Mouse (Mus musculus) gastrocnemius, postnatal 36 days (tissue): Measurements from ENCODE around the gene Bmp4. TPM values are rescaled to one million over a fixed set of nuclear protein-coding genes. Genes with fewer than 3 reads are reported as not detected.

ENCODE experiments used
- DNase-seq, 2 experiments: peaks; one replicate each; pipeline ENCODE4 v3.0.0; 2022
- intact Hi-C: fragments of 180-260 bp; cut with DNase I; formaldehyde crosslinking; loops from one replicate; pipeline ENCODE4 v1.15.1; 2025
- total RNA-seq, 2 experiments: library from RNA; stranded (reverse); gene quantifications; 2 replicates each; pipeline ENCODE4 v1.2.3; 2021

Bmp4 gene
- total RNA-seq, 2 experiments from 2014 or later, result 6.7 to 8.9 TPM

DNA sequence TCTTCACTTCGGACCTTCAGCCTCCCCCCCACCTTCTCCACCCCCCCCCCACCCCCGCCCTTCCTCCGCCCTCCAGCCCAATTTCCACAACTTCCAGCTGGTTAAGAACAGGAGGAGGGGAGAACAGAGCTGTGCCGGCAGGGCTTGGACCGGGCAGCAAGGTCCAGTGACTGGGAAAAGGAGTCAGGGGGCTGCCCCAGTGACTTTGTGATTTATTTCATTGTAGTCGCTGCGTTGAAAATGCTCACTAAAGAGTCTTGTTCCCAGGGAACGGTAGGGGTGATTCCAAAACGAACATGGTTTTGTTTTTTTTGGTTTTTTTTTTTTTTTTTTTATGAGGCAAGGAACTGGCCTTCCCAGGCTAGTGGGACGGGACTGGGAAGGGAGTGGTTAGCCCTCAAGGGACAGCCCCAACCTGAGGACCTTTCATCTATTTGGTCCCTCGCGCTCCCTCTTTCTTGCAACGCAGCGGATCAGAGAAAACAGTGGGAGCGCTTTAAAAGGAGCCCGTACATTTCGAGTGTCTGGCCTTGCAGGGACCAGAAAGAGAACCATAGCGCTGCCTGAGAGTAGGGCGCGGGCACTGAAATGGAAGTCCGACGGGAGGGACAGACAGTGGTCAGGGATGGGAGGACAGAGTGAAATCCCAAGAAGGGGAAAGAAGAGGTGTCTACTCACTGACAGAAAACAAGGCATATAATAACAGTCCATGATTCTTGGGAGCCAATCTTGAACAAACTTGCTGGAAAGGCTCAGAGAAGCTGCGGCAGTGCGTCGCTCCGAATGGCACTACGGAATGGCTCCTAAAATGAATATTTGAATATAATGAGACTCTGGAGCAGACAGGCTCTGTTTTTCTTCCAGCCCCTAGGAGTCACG lies 3.8 kb downstream of the Bmp4 start:
- DNase-seq, result no peak
- intact Hi-C loops, result loop anchor here (5.0 to 10.0 kb wide), 2 partner anchors 178 to 389 kb away; no protein-coding TSS in a partner anchor

DNA sequence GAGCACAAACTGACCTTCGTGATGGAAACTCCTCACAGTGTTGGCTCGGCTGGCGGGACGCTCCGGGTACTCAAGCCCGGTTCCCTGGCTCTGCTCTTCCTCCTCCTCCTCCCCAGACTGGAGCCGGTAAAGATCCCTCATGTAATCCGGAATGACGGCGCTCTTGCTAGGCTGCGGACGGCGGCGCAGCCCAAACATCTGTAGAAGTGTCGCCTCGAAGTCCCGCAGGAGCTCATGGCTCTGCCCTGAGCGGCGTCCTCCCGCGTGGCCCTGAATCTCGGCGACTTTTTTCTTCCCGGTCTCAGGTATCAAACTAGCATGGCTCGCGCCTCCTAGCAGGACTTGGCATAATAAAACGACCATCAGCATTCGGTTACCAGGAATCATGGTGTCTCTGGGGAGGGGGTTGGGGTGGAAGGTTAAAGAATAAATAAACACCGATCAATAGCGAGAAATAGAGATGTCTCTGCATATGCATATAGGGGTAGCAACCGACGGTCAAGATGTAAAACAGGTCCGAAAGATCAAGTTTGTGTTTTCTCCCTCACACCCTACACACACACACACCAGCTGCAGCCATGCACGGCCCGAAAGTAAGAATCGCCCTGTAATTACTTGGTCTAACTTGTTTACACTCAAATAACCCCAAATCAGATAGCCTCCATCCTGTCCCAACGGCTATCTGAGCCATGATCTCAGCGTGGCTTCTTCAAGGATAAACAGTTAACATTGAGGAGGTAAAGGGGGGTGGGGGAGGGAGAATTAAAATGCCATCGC lies 4.6 kb downstream of the Bmp4 start:
- DNase-seq, result no peak
- intact Hi-C loops, result loop anchor here (5.0 to 10.0 kb wide), 2 partner anchors 179 to 389 kb away; no protein-coding TSS in a partner anchor

DNA sequence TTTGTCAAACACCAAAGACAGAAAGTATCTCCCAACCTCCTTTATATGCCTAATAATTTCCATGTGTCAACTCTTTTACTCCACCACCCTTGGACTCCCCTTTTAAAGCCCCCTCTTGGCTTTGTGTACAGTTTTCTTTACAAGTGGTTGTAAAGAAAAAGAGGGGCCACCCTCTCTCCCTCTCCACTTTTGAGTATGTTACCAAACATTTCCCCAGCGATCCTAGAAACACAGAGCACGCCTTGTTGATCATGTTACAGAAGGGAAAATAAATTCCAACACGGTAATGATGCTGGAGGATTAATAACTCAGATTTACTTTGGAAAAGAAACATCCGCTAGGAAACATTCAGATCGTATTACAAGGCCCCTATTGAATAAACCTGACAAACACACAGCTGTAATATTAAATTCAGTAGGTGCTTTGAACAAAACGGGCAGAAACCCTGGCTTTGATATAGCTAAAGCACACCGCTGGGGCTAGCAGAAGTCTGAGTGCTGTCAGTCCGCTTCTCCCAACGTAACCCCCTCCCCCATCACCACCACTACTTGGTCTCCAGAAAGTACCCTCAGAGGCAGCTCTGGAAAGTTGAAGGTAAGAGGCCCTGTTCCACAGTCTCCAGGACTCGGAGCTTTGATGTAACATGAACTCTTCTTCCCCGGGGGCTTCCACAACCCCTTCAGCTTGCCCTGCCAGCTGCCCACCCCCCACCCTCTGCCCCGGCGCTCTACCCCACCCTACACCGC lies 5.3 kb downstream of the Bmp4 start:
- intact Hi-C loops, result loop anchor here (5.0 to 10.0 kb wide), 3 partner anchors 83 to 388 kb away; no protein-coding TSS in a partner anchor
- DNase-seq, result no peak

DNA sequence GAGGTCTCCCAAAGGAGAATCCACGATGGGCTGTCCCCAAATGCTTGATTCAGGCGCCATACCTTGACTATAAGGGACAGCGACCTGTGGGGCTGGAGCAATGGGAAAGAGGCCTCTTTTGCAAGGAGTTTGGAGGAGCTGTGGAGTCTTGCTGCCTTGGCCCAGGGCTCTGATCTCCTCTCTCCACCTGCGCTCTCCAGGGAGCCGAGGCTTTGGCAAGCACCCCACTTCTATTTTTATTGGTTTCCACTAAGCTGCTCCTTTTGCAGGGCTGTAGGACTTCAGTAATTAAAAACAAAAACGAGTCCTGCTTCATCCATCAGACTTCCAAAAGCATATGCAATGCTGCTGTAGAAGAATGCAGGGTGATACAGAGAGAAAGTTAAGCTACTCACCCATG lies 9.0 kb downstream of the Bmp4 start:
- peak; percentile 54 to 66 for DNase-seq
- intact Hi-C loops, result loop anchor here (5.0 to 10.0 kb wide), 2 partner anchors 79 to 183 kb away; no protein-coding TSS in a partner anchor

DNA sequence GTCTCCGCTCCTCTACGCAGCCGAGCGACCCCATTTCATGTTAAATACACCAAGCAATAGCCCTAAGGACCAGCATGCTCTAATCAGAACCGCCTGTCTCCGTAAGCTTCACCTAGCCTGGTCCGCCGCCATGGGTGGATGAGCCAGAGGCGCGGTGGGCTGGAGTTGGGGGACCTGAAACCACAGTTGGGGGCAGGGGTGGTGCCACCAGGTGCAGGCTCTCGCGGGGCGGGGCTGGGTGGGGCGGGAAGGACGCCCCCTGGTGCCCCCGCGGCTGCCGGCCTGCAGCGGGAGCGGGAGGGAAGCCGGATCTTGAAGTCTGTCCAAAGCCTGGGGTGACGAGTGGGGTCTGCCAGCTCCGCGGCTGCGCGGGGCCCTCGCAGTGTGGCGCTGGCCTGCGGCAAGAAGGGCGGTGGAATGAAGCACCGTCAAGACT lies 10.2 kb downstream of the Bmp4 start:
- intact Hi-C loops, result loop anchor here (5.0 to 10.0 kb wide), 2 partner anchors 78 to 184 kb away; no protein-coding TSS in a partner anchor

DNA sequence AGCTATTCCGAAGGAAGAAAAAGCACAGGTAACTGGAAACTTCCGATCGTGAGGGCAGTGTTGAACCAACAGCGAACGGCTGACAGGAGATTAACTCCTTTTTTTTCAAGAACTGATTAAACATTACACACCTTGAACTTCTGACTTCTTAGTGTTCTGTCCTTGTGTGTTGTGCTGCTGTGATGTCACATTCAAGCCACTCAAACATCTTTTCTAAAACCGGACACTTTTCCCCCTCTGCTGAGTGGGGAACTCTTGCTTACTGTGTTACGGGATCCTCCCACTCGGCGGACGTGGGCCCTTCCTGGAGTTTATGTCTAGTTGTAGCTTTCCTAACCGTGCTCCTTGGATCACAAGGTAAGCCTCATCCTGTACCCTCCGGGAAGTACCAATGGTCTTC lies 11.2 kb downstream of the Bmp4 start, which contains the start of gene Gm15217:
TSS of gene Gm15217 (plus strand) at position 130 of the 400 bp plus-strand sequence.
- intact Hi-C loops, result no loop called here
- no peak for DNase-seq

More for the DNA sequence above, 10.2 kb downstream of the Bmp4 start:
- DNase-seq, result no peak

DNA sequence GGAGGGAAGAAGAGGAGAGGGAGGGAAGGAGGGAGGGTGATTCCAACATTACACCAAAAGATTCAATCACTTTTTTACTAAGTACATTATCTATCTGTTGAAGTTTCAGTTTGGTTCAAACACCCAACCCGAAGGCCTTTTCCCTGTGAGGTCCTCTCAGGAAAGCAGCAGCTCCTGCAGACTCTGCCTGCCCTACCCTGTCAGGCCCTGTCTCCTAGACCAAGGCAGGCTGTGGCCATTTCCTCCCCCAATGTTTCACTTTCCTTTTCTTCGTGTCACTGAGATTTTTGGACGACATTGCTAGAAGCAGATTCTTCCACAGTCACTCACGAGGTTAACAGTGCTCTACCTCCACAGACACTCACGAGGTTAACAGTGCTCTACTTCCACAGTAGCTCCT lies 14.7 kb downstream of the Bmp4 start:
- DNase-seq, result no peak
- intact Hi-C loops, result no loop called here

DNA sequence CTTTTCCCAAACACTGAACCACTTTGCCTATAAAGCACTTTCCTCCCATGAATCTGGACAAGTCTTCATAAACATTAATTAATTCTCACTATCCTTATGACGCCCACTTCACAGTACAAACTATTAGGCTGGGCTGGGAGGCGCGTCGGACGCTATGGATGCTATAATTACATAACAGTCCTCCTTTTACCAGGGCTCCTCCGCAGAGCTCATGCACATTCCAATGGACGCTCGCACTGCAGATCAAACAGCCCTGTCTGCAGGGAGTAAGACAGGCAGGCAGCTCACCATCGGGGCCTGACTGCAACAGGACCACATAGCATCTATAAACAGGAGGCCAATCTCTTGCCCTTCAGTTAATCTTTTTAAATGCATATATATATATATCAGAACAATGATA lies 18.0 kb downstream of the Bmp4 start:
- DNase-seq, result no peak

DNA sequence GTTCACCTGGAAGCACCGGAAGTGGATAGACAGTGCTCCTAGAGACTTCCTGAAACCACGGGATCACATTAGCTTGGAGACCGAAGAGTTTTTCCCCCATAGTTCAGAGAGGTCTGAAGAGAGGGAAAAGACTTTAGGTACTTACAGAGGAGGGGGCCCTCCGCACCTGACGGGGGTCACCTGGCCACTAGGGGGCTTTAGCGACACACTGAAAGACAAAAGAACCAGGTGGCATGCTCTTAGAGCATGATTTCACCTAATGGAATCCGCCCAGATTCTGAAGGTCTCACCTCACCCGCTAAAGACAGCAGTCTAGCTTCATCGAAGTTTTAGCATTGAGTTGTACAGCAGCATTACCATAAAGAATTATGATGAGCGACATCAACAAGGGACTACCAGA lies 27.3 kb downstream of the Bmp4 start:
- no peak for DNase-seq
- intact Hi-C loops, result no loop called here

More for the DNA sequence above, 18.0 kb downstream of the Bmp4 start:
- intact Hi-C loops, result no loop called here

DNA sequence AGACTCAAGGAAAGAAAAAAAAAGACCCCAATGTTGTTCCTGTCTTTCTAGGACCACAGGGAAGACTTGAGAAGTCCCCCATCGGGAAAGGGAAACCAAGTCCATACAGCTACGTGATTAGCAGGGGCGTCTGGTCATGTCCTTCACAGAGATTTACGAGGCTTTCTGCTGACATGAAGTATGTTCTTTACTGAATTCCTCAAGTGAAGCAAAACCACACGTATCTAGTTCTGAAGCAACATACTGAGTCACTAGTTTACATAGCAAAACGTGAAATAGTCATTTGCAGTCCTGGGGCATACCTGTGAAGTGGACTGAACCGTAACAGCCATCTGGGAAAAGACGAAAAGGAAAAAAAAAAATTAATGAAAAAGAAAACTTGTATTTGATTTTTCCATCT lies 32.8 kb downstream of the Bmp4 start:
- no peak for DNase-seq
- intact Hi-C loops, result no loop called here

DNA sequence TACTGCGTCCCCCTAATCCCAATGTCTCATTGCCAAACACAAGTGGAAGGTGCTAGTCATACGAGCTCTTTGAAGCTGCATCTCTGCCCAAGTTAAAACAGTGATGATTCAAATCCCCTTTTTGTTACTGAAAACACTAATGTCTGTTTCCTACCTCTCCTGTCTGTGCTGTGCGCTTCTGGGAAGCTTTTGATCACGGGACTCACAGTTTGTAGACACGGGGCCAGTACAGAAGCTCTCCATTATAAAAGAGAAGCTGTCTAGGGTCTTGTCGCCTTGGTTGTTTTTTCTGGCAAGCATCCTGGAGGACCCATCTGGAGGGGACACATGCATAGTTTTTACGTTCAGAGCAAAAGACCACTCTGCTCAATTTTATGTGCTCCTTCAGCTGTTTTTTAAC lies 33.2 kb downstream of the Bmp4 start:
- intact Hi-C loops, result no loop called here
- no peak for DNase-seq

DNA sequence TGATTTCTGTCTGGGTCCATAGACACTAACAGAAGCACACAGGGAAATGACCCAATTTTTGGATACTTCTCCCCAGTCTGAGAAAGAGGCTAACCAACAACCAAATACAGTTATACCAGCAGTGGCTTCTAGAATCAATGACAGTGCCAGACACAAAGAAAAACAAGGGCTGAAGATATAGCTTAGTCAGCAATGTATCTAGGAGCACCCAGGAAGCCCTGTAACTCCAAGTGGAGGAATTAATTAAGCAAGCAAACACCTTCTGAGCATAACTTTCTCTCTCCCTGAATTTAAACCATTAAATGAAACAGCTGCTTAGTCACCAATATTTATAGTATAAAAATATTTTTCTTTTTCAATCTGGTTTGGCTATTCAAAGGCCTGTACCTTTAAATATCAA lies 45.7 kb downstream of the Bmp4 start:
- intact Hi-C loops, result no loop called here

DNA sequence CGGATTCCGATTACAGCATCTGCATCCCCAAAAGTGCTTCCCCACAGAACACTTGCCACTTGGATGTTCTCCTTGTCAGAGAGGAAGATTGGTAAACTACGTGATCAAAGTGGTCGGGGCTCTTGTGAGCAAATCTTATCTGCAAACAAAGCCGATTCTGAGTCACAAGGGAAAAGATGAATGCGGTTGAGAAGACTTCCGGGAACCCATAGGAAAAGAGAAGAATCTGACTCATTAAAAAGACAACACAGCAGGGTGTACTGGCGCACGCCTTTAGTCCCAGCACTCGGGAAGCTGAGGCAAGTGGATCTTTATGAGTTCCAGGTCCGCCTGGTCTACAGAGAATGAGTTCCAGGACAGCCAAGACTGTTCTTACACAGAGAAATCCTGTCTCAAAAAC lies 51.7 kb downstream of the Bmp4 start:
- intact Hi-C loops, result no loop called here
- no peak for DNase-seq

More for the DNA sequence above, 45.7 kb downstream of the Bmp4 start:
- DNase-seq, result no peak

Other genes with a start within 250 kb of the Bmp4 start
- gene Gm15217, start 11.3 kb downstream of the Bmp4 start, total RNA-seq, result not detected